Mouse (Mus musculus): ENCODE results near the gene Tec.

Tec gene

GRCm38 (mm10) chr5:72776595-72776994, 91.7 kb downstream of the Tec start:
- DNase-seq = no peak

DNA sequence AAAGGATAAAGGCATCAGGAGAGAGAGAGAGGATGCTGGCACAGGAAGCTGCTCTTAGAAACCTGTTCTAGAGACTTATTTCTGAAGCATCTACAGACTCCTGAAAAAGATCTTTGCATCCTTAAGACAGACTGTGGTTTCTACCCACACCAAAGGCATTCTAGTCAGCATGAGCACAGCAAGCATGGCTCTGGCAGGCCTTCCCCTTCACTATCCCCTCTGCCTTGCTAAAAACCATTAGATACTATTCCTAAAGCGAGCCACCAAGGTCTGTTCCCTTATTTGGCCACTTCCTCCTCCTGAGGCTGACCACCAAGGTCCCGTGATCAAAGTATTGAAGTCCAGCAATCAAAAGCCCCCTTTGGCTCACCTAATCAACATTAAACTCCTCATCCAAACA, 92.2 kb downstream of the Tec start:
- no peak for DNase-seq

- DNase-seq = no peak
These were observed 98.4 kb downstream of the Tec start for GRCm38 (mm10) chr5:72769841-72770240.

DNA sequence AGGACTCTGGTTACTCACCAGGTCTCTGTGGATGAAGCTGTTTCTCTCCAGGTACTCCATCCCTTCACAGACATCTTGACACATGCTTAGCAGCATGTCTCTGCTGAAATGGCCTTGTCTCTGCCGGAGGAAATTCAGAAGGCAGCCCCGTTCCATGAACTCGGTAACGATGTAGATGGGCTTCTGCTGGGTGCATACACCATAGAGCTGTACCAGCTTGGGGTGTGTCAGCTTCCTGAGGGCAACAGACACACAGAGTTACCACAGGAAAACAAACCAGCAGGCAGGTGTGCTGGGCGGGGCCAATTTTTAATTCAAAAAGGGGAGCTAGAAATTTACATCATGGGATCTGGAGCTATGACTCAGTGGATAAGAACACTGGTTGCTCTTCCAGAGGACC, 104.7 kb downstream of the Tec start:
- no peak for DNase-seq

DNA sequence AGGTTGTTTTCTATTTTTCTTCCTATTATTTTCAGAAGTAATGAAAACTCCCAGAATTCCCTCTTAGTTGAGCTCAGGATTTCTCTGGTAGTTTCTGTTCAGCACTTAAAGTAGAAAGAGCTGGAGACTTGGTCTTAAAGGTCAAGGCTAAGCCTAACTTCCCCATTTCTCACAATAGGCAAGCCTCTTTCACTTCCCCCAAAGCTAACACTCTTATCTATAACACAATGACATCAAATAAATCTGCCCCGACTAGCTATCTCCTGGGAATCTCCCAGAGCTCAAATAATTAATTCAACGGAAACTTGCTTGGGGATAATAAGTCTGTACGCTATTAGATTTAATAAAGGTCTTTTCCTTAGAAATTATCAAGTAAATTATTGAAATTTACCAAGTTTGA, 105.3 kb downstream of the Tec start:
- no peak for DNase-seq

DNA sequence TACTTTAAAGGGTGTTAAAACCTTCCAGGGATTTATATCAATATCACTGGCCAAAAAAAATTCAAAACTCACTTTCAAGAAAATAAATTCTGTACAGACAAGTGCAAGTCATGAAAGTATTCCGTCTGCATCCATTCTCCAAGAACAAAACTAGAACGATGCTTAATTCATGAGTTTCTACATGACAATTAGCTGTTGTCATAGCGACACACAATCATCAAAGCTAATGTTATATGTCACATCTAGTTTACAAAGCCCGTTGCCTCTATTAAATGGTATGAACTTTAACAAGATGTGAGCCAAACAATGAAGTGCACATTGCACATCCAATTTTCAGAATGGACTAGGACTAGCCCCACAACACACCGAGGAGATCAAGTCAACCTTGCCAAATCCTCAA, 106.5 kb downstream of the Tec start:
- no peak for DNase-seq

GRCm38 (mm10) chr5:72761237-72761636, 107.0 kb downstream of the Tec start:
- DNase-seq = no peak

- no peak for DNase-seq
These were observed 109.1 kb downstream of the Tec start for GRCm38 (mm10) chr5:72758925-72759924.

DNA sequence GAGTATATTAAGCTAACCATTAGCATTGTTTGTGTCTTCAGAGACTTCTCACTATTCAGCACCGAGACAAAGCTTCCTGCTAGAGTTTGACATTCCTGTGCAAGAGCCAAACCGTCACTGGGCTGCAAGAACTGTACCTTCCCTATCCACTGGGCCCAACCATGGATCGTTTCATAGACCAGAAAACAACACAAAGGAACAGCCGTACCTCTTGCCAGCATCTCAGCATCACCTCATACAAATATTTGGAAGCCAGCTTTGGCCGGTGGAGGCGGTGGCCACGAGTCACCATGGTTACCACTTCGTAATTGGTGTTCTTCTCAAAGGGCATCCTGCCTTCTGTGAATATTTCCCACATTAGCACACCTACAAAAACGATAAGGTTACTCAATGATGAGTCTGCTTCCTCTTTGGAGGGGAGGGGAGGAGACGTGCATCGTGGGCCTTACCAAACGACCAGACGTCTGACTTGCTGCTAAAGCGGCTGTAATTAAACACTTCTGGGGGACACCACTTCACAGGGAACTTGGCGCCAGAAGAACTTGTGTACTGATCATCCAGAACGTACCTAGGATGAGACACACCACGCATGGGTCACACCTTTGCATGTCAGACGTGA, 111.0 kb downstream of the Tec start:
- DNase-seq = no peak

DNA sequence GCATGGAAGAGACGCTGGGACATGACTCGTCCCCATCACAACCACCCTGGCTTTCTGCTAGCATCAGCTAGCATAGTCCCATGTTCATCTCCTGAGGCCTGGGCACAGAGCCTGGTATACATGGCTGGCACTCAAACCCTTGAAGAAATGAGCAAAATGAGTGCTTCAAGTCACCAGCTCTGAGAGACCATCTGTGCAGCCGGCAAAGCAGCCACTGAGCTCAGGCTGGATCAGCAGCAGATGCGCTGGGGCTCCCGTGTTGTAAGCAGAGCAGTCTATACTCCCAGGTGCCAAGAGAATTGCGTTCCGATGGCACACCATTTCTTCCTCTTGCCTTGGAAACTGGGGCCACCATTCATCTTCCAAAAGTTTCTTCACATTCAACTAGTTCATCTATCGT, 112.3 kb downstream of the Tec start:
- DNase-seq = no peak

GRCm38 (mm10) chr5:72755035-72755434, 113.2 kb downstream of the Tec start:
- no peak for DNase-seq

GRCm38 (mm10) chr5:72752585-72752984, 115.7 kb downstream of the Tec start, which contains the start of gene Txk:
Gene Txk, minus strand, starts transcription at chr5:72752777.
- no peak for DNase-seq

GRCm38 (mm10) chr5:72751056-72751758, 117.1 kb downstream of the Tec start:
- no peak for DNase-seq

- no peak for DNase-seq
These were observed 118.1 kb downstream of the Tec start for GRCm38 (mm10) chr5:72750226-72750625.

DNA sequence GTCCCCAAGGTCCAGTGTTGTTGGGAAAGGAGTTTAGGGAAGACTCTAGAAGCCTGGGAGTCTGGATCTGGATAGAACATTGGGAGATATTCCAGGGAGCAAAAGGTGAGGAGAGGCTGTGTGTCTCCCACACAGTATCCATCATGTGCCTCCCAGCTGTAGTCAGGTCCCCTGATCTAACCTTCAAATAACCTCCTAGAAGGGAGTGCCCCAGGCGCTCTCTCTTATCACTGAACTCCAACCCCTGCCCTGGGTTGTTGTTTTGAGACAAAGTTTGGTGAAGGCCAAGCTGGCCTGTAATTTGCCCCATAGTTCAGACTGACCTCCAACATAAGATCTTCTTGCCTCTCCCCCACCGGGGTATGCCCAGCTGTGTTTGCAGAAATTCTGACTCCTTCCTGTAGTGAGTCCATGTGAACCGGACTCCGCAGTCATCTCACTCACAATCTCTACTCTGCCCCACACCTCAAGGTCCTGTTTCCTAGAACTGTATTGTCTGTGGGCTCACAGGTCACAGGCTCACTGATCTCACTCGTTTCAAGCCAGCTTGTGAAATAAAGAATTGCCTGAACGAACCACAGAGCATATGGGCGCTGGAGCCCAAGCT, 119.5 kb downstream of the Tec start:
- DNase-seq = no peak

DNA sequence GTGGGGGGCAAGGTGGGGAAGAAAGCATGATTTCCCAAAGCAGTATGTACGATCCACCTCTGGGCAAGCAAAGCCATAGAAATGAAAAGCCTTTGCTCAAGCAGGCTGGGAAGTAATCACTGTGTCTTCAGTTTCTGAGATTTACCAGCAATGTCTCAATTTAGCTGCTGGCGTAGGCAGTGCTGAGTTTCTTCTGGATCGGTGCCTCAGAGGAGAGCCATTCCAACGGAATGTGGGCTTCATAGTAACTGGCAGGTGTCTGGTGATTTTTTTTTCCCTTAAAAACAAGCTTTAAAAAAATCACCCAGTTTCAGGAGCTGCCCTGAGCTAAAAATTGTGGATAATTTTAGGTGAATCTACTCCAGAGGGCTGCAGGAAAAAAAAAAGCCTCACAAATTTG, 120.9 kb downstream of the Tec start:
- DNase-seq = no peak

DNA sequence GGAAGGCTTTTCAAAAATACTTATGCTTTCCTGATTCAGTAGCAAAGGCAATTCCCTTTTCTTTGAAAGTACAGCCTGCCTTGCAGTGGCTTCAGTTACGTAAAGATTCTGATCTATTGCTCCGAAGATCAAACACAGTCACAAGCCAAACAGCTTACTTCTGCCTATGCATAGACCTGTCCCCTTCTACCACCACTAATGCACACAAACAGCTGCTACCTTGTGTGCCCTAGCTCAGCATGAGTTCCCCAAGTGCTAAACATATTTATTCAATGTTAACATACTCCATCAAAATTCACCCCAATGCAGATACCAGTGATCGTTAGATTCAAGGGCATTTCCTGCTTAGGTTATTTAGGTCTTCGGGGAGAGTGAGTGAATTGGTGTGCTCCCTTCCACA, 121.8 kb downstream of the Tec start:
- DNase-seq = no peak

DNA sequence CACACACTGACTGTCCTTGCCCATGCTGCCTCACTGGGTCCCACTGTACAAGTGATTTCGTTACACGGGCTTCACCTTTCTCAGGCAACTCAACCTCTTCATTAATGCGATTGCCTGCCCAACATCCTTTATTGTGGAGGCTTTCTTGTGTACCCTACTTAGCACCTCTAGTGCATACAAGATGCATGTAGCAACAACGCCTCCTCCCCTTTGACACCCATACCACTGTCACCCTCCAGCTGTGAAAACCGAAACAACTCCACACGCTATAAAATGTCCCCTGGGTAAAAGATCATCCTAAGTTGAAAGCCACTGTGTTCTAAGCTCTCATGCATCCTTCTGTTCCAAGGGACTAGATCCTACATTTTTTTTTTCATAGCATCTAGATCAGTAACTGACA, 125.2 kb downstream of the Tec start:
- no peak for DNase-seq

DNA sequence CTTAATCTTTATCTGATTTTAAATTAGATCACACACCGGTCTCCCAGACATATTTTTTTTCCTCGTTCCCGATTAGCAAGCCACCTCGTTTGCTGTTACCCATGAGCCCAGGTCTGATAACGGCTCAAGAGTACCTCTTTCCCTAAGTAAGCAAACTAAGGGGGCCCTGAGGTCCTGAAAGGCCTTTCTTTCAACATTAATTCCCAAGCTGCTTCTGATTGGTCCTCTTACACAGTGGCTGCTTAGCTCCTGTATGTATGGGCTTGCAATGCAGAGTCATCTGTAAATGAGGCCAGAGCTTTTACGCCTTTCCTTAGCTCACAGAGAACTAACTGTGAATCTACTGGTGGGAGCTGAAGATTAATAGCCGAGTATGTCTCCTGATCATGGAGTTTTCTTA, 131.4 kb downstream of the Tec start:
- DNase-seq = no peak

DNA sequence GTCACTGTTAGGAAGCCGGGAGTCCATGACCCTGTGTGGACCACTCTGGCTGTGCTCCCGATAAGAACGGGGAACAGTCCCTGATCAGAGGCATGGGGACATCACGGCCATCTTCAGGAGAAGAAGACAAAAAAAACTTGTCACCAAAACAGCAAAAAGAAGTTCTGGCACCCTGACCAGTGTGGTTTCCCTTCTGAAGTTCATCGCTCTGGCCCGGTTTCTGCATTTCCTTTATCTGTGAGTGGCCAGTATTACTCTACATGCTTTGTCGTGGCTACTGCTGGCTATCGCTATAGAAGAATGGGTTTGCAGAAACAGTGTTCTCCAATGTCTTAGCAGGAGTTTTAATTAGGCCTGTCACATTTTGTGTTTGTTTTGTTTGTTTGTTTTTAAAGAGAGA, 131.8 kb downstream of the Tec start:
- no peak for DNase-seq

- no peak for DNase-seq
These were observed 132.5 kb downstream of the Tec start for GRCm38 (mm10) chr5:72735763-72736162.

DNA sequence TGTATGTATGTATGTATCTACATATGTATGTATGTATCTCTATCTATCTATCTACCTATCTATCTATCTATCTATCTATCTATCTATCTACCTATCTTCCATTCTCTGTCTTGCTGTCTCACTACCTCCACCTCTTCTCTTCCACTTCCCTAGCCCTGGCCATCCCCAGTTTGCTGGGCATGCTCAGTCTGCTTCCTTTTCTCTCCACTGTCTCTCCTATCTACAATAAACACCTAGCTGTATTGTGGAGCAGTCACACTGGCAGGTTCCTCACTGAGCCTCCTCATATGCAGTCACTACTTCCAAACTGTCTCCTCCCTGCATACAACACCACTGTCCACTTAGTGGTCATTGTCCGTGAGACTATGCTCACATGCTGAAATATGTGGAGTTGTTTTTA, 135.4 kb downstream of the Tec start:
- DNase-seq = no peak

DNA sequence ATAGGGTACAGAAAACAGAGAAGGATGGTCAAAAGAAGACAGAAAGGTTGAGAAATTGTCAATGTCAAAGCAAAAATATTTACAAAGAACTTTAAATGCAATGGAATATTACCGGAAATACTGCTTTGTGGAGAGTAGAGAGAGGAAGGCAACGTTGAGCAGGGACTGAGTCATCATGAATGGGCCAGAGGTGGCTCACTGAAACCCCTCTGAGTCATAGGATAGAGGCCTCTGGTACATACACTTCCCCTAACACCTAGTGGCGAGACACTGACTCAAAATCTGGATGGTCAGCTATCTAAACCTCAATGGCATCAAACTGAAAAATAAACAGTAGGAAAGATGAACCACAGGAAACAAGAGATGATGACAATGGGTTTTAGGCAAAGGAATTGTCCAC, 142.9 kb downstream of the Tec start:
- DNase-seq = no peak

All from kidney, postnatal 25 days (tissue).